Mouse (Mus musculus): Measurements from ENCODE around the gene Rbms3.

- TF ChIP-seq CTCF (conservative IDR thresholded peaks at IDR 0.05; ENCODE audit: insufficient read depth, insufficient read length, low read depth, low read length) (no peak), POLR2A (IDR thresholded peaks at IDR 0.05; ENCODE audit: low read depth, low read length) (no peak)
These were observed 717.2 kb downstream of the Rbms3 start for GRCm38 (mm10) chr9:116912493-116912847.
